Mouse (Mus musculus) thymus, postnatal 10 days (tissue): ENCODE measurements around the gene Rhox2b.
"Not testable (repeated sequence)": the region's sequence is repeated elsewhere in the genome, so short reads cannot be mapped to it uniquely, and the experiment has no call there.

Experiments
- DNase-seq, 2 experiments: peaks; one replicate each; pipeline ENCODE4 v3.0.0; 2021; ENCODE audit warnings: low spot score in 2 of 2

Rhox2b gene

GRCm38 (mm10) chrX:37411767-37412166 lies at the start of gene Rhox2b:
Rhox2b (plus strand) TSS chrX:37412067.
- DNase-seq = not testable (repeated sequence)

DNA sequence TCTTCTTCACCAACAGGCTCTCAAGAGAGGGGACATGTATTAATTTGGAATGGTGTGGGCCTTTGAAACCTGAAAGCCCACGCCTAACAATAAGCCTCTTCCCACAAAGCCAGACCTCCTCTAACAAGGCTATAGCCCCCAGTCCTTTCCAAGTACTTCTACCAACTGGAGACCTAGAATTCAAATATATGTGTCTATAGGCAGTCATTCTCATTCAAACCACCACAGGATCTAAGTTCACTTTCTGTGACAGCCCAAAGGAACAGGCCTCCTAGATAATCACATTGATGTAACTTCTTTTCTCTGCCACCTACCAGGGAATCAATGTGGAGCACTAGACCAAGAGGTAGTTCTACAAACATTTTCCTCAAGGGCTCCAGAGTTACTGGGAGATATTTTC lies 32.1 kb upstream of the Rhox2b start, which contains the start of gene Rhox3a2:
Gene Rhox3a2 (plus strand): TSS at position 301 of the 400 bp plus-strand sequence.
- not testable (repeated sequence) for DNase-seq

DNA sequence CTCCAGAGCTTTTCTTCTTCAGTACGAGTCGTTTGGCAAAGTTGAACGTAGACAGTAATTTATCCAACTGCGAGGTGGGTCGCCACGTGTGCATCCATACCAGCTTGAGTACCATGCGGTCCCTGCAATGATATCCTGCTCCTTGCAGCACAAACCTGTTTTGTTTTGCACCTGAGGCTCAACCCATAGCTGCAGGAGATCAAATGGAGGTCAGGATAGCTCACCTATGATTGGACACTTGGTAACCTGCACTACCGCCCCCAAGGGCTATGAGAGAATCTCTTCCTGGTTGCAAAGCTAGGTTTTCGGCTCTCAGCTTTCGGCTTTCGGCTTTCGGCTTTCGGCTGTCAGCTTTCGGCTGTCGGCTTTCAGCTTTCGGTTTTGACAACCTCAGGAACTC lies 21.3 kb upstream of the Rhox2b start, which contains the start of gene Rhox4a2:
Gene Rhox4a2 (plus strand): TSS at position 301 of the 400 bp plus-strand sequence.
- DNase-seq = not testable (repeated sequence)

DNA sequence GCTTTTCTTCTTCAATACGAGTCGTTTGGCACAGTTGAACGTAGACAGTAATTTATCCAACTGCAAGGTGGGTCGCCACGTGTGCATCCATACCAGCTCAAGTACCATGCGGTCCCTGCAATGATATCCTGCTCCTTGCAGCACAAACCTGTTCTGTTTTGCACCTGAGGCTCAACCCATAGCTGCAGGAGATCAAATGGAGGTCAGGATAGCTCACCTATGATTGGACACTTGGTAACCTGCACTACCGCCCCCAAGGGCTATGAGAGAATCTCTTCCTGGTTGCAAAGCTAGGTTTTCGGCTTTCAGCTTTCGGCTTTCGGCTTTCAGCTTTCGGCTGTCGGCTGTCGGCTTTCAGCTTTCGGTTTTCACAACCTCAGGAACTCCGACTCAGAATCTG lies 20.3 kb downstream of the Rhox2b start, which contains the start of gene Rhox4b:
Gene Rhox4b (plus strand): TSS at position 301 of the 400 bp plus-strand sequence.
- DNase-seq = not testable (repeated sequence)

DNA sequence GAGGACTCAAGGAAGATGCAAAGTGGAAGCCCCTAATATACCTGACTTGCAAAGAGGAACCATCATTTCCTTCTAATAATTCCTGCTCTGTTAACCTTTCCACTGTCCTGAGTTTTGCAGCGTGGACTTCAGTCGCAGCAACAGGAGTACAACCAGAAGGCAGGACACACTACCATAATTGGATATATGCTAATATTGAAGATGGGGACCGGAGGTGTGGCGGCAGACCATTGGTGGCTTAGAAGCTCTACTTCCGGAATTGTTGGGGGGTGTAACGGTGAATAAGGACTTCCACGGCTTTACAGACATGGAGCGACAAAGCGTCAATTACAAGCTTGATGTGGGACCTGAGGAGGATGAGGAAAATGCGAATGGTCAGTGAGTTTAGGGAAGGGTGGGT lies 41.5 kb downstream of the Rhox2b start, which contains the start of gene Rhox2c:
Gene Rhox2c (plus strand): TSS at position 301 of the 400 bp plus-strand sequence.
- not testable (repeated sequence) for DNase-seq

GRCm38 (mm10) chrX:37458285-37458684 lies 46.4 kb downstream of the Rhox2b start, which contains the start of gene Rhox3c:
Rhox3c (plus strand) TSS chrX:37458585.
- DNase-seq = not testable (repeated sequence)
